Mouse (Mus musculus): ENCODE data around the gene Mettl23. TPM values are rescaled to one million over a fixed set of nuclear protein-coding genes. Genes with fewer than 3 reads are reported as not detected.

The Mettl23 gene
- polyA plus RNA-seq, 1 experiment = 34.0 TPM

DNA sequence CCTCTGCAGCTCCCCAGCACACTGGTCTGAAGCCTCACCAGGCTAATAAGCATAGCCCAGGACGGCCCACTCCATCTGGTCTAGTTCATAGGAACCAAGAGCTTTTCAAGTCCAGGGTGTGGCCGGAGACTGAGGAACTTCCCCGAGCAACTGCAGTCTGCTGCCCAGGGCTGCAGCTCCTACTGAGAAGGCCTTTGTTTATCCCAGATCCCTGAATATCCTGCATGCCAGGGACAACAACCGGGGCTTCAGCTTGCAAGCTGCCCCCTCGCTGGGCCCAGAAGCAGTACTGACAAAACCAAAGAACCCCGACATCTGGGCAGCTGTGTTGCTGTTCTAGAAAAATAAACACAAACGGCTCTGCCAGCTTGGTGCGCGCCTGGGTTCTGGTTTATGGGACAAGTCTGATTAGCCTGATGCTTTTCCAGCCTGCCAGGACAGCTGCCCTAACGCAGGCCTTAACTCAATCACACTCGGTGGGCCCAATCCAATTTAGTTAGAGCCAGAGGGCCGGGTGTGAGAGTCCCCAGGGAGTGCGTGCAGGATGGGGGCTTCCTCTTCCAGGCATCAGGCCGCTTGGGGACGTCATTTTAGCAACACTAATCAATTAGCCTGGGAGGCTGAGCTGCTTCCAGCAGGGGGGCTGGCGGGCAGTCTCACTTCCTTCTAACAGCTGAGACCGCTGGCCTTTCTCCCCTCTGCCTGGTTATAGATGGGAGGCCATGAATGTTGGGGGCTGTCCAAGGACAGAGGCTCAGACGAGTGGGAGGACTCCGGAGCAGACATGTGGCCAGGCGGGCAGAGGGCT lies 28.8 kb upstream of the Mettl23 start:
- TF ChIP-seq MYOG (IDR thresholded peaks at IDR 0.05; ENCODE audit: control insufficient read depth in 1 of 3, insufficient read depth in 1 of 3, insufficient read length in 2 of 3, low read depth in 2 of 3) = no peak
- no peak for TF ChIP-seq POLR2A (IDR thresholded peaks at IDR 0.05; ENCODE audit: insufficient read length, low read depth)
- TF ChIP-seq SRF (IDR thresholded peaks at IDR 0.05; ENCODE audit: control insufficient read depth, insufficient read length, low read depth) = peak; percentile 8
- peak in 2 of 3 experiments; percentile 12 to 52 for TF ChIP-seq MYOD1 (IDR thresholded peaks at IDR 0.05; ENCODE audit: control insufficient read depth in 1 of 3, insufficient read length in 2 of 3, low read depth in 2 of 3)
- H3K4me2 ChIP-seq (ENCODE audit: low read depth) = peak overlapping the region; percentile 70
- H3K79me2 ChIP-seq (ENCODE audit: control insufficient read depth, insufficient read depth) = peaks cover 39% of the 10 kb centered on the region
- H3ac ChIP-seq (ENCODE audit: control insufficient read depth, insufficient read length) = no peak overlapping the region
- H3K27me3 ChIP-seq (ENCODE audit: control insufficient read depth, insufficient read depth, insufficient read length) = no peaks in the 10 kb centered on the region
- H3K4me3 ChIP-seq = no peak overlapping the region
- H3K36me3 ChIP-seq (ENCODE audit: control insufficient read depth, insufficient read depth) = peaks cover 11% of the 10 kb centered on the region

DNA sequence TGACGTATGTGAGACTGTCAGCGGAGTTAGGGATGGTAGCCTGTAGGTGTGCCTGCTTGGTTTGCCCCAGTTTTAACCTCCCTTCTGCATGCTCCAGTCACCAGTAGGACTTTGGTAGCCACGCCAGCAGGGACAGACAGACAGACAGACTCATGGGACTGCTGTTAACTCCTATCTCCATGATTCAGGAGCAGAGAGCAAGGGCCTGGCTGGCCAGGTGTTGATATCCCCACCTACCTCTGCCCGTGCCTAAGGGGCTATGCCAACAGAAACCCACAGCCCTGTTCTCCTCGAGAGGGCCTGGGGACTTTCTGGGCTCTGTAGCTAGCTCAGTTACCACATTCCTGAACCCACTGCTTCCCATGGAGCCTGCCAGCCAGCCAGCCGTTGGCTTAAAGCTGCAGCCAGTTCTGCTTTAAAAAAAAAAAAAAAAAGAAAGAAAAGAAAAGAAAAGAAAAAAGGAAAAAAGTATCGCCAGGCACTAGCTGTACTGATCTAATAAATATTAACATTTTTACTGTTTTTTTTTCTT lies 28.1 kb upstream of the Mettl23 start:
- peaks cover 46% of the 10 kb centered on the region for H3K79me2 ChIP-seq (ENCODE audit: control insufficient read depth, insufficient read depth)
- H3ac ChIP-seq (ENCODE audit: control insufficient read depth, insufficient read length) = no peak overlapping the region
- H3K4me3 ChIP-seq = no peak overlapping the region
- H3K27me3 ChIP-seq (ENCODE audit: control insufficient read depth, insufficient read depth, insufficient read length) = no peaks in the 10 kb centered on the region
- peak overlapping the region; percentile 70 for H3K4me2 ChIP-seq (ENCODE audit: low read depth)
- peaks cover 10% of the 10 kb centered on the region for H3K36me3 ChIP-seq (ENCODE audit: control insufficient read depth, insufficient read depth)
- TF ChIP-seq POLR2AphosphoS2 (IDR thresholded peaks at IDR 0.05; ENCODE audit: insufficient read length, low read depth) (peak; percentile 21), E2F4 (IDR thresholded peaks at IDR 0.05; ENCODE audit: insufficient read depth) (no peak), POLR2A (IDR thresholded peaks at IDR 0.05; ENCODE audit: insufficient read length, low read depth) (peak; percentile 29)

DNA sequence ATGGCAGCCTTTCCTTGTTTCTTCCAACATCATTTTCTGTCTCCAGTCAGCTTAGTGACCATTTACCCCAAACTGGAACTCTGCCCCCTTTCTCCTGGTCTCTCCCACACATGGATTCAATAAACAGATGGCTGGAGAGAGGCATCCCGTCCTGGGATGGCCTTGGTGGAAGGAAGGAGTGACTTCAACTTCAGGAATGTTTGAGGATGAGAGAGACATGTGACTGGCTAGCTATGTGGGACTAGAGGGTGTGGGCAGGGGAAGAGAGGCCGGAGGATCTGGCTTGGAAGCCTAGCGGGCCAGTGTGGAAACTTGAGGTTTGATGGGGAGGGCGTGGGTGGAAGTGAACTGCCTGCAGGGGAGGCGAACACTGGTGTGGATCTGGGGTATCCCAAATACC lies 26.3 kb upstream of the Mettl23 start:
- H3K4me3 ChIP-seq = no peak overlapping the region
- H3K79me2 ChIP-seq (ENCODE audit: control insufficient read depth, insufficient read depth) = peaks cover 60% of the 10 kb centered on the region
- H3ac ChIP-seq (ENCODE audit: control insufficient read depth, insufficient read length) = no peak overlapping the region
- no peaks in the 10 kb centered on the region for H3K27me3 ChIP-seq (ENCODE audit: control insufficient read depth, insufficient read depth, insufficient read length)
- TF ChIP-seq SRF (IDR thresholded peaks at IDR 0.05; ENCODE audit: control insufficient read depth, insufficient read length, low read depth) (no peak), TCF12 (IDR thresholded peaks at IDR 0.05; ENCODE audit: insufficient read depth, poor library complexity, severe bottlenecking) (no peak), MYOG (IDR thresholded peaks at IDR 0.05; ENCODE audit: control insufficient read depth in 1 of 3, insufficient read depth in 1 of 3, insufficient read length in 2 of 3, low read depth in 2 of 3) (peak in 1 of 3 experiments; percentile 34), POLR2AphosphoS2 (IDR thresholded peaks at IDR 0.05; ENCODE audit: insufficient read length, low read depth) (peak; percentile 11), TCF3 (IDR thresholded peaks at IDR 0.05; ENCODE audit: insufficient read length, low read depth) (no peak), REST (IDR thresholded peaks at IDR 0.05; ENCODE audit: insufficient read depth, insufficient read length) (no peak), CEBPB (IDR thresholded peaks at IDR 0.05; ENCODE audit: insufficient read depth, poor library complexity, severe bottlenecking) (no peak), MYOD1 (IDR thresholded peaks at IDR 0.05; ENCODE audit: control insufficient read depth in 1 of 3, insufficient read length in 2 of 3, low read depth in 2 of 3) (peak in 1 of 3 experiments; percentile 56), USF1 (IDR thresholded peaks at IDR 0.05; ENCODE audit: low read depth) (peak; percentile 94), MAX (IDR thresholded peaks at IDR 0.05; ENCODE audit: low read depth) (peak; percentile 45), E2F4 (IDR thresholded peaks at IDR 0.05; ENCODE audit: insufficient read depth) (no peak), POLR2A (IDR thresholded peaks at IDR 0.05; ENCODE audit: insufficient read length, low read depth) (peak; percentile 26)
- H3K4me2 ChIP-seq (ENCODE audit: low read depth) = peak overlapping the region; percentile 73
- H3K36me3 ChIP-seq (ENCODE audit: control insufficient read depth, insufficient read depth) = no peaks in the 10 kb centered on the region

DNA sequence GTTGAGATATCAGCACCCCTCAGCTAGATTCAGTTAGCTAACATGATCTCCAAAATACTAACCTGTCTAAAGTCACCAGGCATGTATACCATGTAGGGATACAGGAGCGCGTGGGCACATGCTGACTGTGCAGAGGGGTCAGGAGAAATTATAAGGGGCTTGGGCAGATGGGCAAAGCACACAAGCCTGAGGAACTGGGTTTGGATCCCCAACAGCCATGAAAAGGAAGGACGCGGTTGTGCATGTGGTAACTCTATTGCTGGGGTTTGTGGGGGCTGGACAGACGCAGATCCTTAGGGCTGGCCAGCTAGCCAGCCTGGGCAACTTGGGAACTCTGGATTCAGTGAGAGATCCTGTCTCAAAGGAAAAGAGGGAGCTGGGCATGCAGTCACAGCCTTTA lies 25.5 kb upstream of the Mettl23 start:
- Histone ChIP-seq H3K4me3 (no peak overlapping the region), H3K36me3 (ENCODE audit: control insufficient read depth, insufficient read depth) (no peaks in the 10 kb centered on the region), H3K79me2 (ENCODE audit: control insufficient read depth, insufficient read depth) (peaks cover 68% of the 10 kb centered on the region), H3ac (ENCODE audit: control insufficient read depth, insufficient read length) (no peak overlapping the region), H3K27me3 (ENCODE audit: control insufficient read depth, insufficient read depth, insufficient read length) (no peaks in the 10 kb centered on the region), H3K4me2 (ENCODE audit: low read depth) (peak overlapping the region; percentile 73)
- TF ChIP-seq USF1 (IDR thresholded peaks at IDR 0.05; ENCODE audit: low read depth) = no peak
- TF ChIP-seq SRF (IDR thresholded peaks at IDR 0.05; ENCODE audit: control insufficient read depth, insufficient read length, low read depth) = no peak
- TF ChIP-seq MAX (IDR thresholded peaks at IDR 0.05; ENCODE audit: low read depth) = no peak
- TF ChIP-seq E2F4 (IDR thresholded peaks at IDR 0.05; ENCODE audit: insufficient read depth) = no peak

DNA sequence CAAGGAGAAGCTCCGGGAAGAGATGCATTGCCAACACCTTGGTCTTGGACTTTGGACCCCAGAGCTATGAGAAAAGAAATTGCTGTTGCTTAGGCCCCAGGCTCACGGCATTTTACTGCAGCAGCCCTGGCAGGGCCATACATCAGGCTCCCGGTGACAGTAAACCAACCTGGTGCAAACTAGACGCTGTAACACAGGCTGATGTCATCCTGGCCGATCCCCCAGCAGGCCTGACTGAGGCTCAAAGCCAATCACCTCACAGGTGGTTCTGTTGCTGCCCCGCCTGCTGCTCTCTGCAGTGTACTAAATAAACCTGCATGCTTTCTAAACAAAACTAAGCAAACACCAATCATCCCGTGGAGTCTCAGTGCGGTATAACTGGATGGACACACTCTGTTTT lies 24.4 kb upstream of the Mettl23 start:
- Histone ChIP-seq H3K36me3 (ENCODE audit: control insufficient read depth, insufficient read depth) (no peaks in the 10 kb centered on the region), H3ac (ENCODE audit: control insufficient read depth, insufficient read length) (no peak overlapping the region), H3K4me2 (ENCODE audit: low read depth) (no peak overlapping the region), H3K27me3 (ENCODE audit: control insufficient read depth, insufficient read depth, insufficient read length) (no peaks in the 10 kb centered on the region), H3K4me3 (no peak overlapping the region), H3K79me2 (ENCODE audit: control insufficient read depth, insufficient read depth) (peaks cover 74% of the 10 kb centered on the region)
- TF ChIP-seq MYOD1 (IDR thresholded peaks at IDR 0.05; ENCODE audit: control insufficient read depth in 1 of 3, insufficient read length in 2 of 3, low read depth in 2 of 3) (no peak), REST (IDR thresholded peaks at IDR 0.05; ENCODE audit: insufficient read depth, insufficient read length) (no peak), POLR2AphosphoS2 (IDR thresholded peaks at IDR 0.05; ENCODE audit: insufficient read length, low read depth) (no peak), SRF (IDR thresholded peaks at IDR 0.05; ENCODE audit: control insufficient read depth, insufficient read length, low read depth) (no peak), CEBPB (IDR thresholded peaks at IDR 0.05; ENCODE audit: insufficient read depth, poor library complexity, severe bottlenecking) (no peak), TCF12 (IDR thresholded peaks at IDR 0.05; ENCODE audit: insufficient read depth, poor library complexity, severe bottlenecking) (no peak), POLR2A (IDR thresholded peaks at IDR 0.05; ENCODE audit: insufficient read length, low read depth) (no peak), E2F4 (IDR thresholded peaks at IDR 0.05; ENCODE audit: insufficient read depth) (no peak), TCF3 (IDR thresholded peaks at IDR 0.05; ENCODE audit: insufficient read length, low read depth) (no peak), MYOG (IDR thresholded peaks at IDR 0.05; ENCODE audit: control insufficient read depth in 1 of 3, insufficient read depth in 1 of 3, insufficient read length in 2 of 3, low read depth in 2 of 3) (no peak), MAX (IDR thresholded peaks at IDR 0.05; ENCODE audit: low read depth) (no peak), USF1 (IDR thresholded peaks at IDR 0.05; ENCODE audit: low read depth) (no peak)

Measured in myocyte (in vitro differentiated cells).